Mouse (Mus musculus): ENCODE data around the gene Slco6d1. TPM values are rescaled to one million over a fixed set of nuclear protein-coding genes. Genes with fewer than 3 reads are reported as not detected.
"Not testable (repeated sequence)": the region's sequence is repeated elsewhere in the genome, so short reads cannot be mapped to it uniquely, and the experiment has no call there.

Gene Slco6d1
- total RNA-seq, 1 experiment = not detected

DNA sequence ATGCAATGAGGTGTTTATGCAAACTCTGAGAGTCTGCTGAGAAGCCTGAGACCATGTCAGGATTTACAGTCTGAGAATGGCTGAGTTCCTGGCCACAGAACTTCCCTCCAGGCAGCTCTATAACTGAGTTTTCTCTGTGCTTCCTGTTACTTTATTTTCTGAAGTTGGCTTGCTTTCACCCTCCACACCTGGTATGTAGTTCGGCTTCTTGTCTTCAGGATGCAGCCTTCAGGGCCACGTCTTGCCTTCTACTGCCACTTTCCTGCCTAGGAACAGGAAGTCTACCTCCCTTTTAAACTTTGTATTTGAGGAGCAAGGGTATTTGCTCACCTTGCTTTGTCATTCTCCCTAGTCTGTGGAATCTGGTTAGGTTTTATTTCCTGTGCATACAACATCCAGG, 58.3 kb downstream of the Slco6d1 start:
- in situ Hi-C loops (cut with MboI; ENCODE audit: low sequenced_read_pairs in 2 of 2, unreplicated experiment in 2 of 2) = no loop called here
- H3K9ac ChIP-seq (ENCODE audit: insufficient read depth, low read depth, low read length, poor library complexity, severe bottlenecking) = no peak overlapping the region
- H3K4me3 ChIP-seq (ENCODE audit: insufficient read depth in 1 of 2, low read depth in 1 of 2, low read length in 2 of 2, poor library complexity in 1 of 2, severe bottlenecking in 1 of 2) = no peak overlapping the region
- no peak for TF ChIP-seq ZNF384 (IDR thresholded peaks at IDR 0.05; ENCODE audit: low read depth, low read length)
- TF ChIP-seq HCFC1 (IDR thresholded peaks at IDR 0.05; ENCODE audit: borderline replicate concordance, insufficient read depth, low read length) = no peak
- TF ChIP-seq ZC3H11A (IDR thresholded peaks at IDR 0.05; ENCODE audit: borderline replicate concordance, low read depth, low read length) = no peak
- no peak for TF ChIP-seq MAFK (IDR thresholded peaks at IDR 0.05; ENCODE audit: insufficient read depth, low read depth, low read length)
- no peak for TF ChIP-seq CHD2 (IDR thresholded peaks at IDR 0.05; ENCODE audit: low read depth, low read length)
- no peaks in the 10 kb centered on the region for H3K36me3 ChIP-seq (ENCODE audit: control insufficient read depth, insufficient read depth, low read length, poor library complexity, severe bottlenecking)
- no peak for DNase-seq (ENCODE audit: low read depth, low spot score)
- no peaks in the 10 kb centered on the region for H3K4me1 ChIP-seq (ENCODE audit: control insufficient read depth in 2 of 2, insufficient read depth in 2 of 2, low read length in 2 of 2, poor library complexity in 1 of 2)
- H3K27ac ChIP-seq (ENCODE audit: insufficient read depth, low read depth, low read length, poor library complexity, severe bottlenecking) = no peak overlapping the region
- no peaks in the 10 kb centered on the region for H3K9me3 ChIP-seq (ENCODE audit: control insufficient read depth, insufficient read depth, low read depth, low read length)

DNA sequence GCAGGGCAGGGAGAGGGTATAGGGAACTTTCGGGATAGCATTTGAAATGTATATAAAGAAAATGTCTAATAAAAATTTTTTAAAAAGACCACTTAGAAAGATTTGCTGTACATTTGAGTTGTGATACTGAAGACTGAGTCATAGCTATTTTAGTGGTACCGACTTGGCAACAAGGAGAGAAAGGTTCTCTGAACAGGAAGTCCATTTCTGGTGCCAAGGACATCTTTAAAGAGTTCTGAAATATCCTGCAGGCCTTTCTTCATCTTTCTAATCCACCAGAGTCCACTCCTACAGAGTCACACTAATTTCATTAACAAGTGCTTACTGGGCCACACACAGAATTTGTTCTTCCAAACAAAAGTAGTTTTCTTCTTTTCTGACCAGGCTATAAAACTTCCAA, 85.1 kb downstream of the Slco6d1 start:
- TF ChIP-seq ZNF384 (IDR thresholded peaks at IDR 0.05; ENCODE audit: low read depth, low read length) (no peak), ZC3H11A (IDR thresholded peaks at IDR 0.05; ENCODE audit: borderline replicate concordance, low read depth, low read length) (no peak), MAFK (IDR thresholded peaks at IDR 0.05; ENCODE audit: insufficient read depth, low read depth, low read length) (no peak), HCFC1 (IDR thresholded peaks at IDR 0.05; ENCODE audit: borderline replicate concordance, insufficient read depth, low read length) (no peak), CHD2 (IDR thresholded peaks at IDR 0.05; ENCODE audit: low read depth, low read length) (no peak)
- Histone ChIP-seq H3K27ac (ENCODE audit: insufficient read depth, low read depth, low read length, poor library complexity, severe bottlenecking) (no peak overlapping the region), H3K36me3 (ENCODE audit: control insufficient read depth, insufficient read depth, low read length, poor library complexity, severe bottlenecking) (no peaks in the 10 kb centered on the region), H3K9me3 (ENCODE audit: control insufficient read depth, insufficient read depth, low read depth, low read length) (no peaks in the 10 kb centered on the region), H3K9ac (ENCODE audit: insufficient read depth, low read depth, low read length, poor library complexity, severe bottlenecking) (no peak overlapping the region), H3K4me1 (ENCODE audit: control insufficient read depth in 2 of 2, insufficient read depth in 2 of 2, low read length in 2 of 2, poor library complexity in 1 of 2) (no peaks in the 10 kb centered on the region), H3K4me3 (ENCODE audit: insufficient read depth in 1 of 2, low read depth in 1 of 2, low read length in 2 of 2, poor library complexity in 1 of 2, severe bottlenecking in 1 of 2) (no peak overlapping the region)
- in situ Hi-C loops (cut with MboI; ENCODE audit: low sequenced_read_pairs in 2 of 2, unreplicated experiment in 2 of 2) = no loop called here
- no peak for DNase-seq (ENCODE audit: low read depth, low spot score)

DNA sequence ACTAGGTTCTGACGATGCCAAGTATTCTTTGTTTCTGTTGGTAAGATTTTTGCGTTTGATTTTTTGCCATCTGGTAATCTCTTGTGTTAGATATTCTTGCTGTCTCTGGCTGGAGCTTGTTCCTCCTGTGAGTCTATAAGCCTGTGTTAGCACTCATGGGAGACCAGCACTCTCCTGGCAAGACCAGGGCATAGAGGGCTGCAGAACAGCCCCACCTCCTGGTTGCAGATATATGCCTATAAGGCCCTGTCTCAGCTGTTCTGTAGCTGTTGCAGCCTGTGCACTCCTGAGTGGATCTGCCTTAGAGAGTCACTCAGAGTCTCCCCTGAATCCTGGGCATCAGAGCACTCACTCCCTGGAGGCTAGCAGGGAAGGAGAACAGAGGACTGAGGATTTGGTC, 102.1 kb downstream of the Slco6d1 start:
- in situ Hi-C loops (cut with MboI; ENCODE audit: low sequenced_read_pairs in 2 of 2, unreplicated experiment in 2 of 2) = no loop called here
- H3K4me1 ChIP-seq (ENCODE audit: control insufficient read depth in 2 of 2, insufficient read depth in 2 of 2, low read length in 2 of 2, poor library complexity in 1 of 2) = no peaks in the 10 kb centered on the region
- no peak for DNase-seq (ENCODE audit: low read depth, low spot score)
- no peaks in the 10 kb centered on the region for H3K9me3 ChIP-seq (ENCODE audit: control insufficient read depth, insufficient read depth, low read depth, low read length)
- H3K27ac ChIP-seq (ENCODE audit: insufficient read depth, low read depth, low read length, poor library complexity, severe bottlenecking) = no peak overlapping the region
- no peak overlapping the region for H3K9ac ChIP-seq (ENCODE audit: insufficient read depth, low read depth, low read length, poor library complexity, severe bottlenecking)
- TF ChIP-seq ZC3H11A (IDR thresholded peaks at IDR 0.05; ENCODE audit: borderline replicate concordance, low read depth, low read length) (no peak), ZNF384 (IDR thresholded peaks at IDR 0.05; ENCODE audit: low read depth, low read length) (no peak), HCFC1 (IDR thresholded peaks at IDR 0.05; ENCODE audit: borderline replicate concordance, insufficient read depth, low read length) (no peak), CHD2 (IDR thresholded peaks at IDR 0.05; ENCODE audit: low read depth, low read length) (no peak), MAFK (IDR thresholded peaks at IDR 0.05; ENCODE audit: insufficient read depth, low read depth, low read length) (no peak)
- H3K36me3 ChIP-seq (ENCODE audit: control insufficient read depth, insufficient read depth, low read length, poor library complexity, severe bottlenecking) = no peaks in the 10 kb centered on the region
- H3K4me3 ChIP-seq (ENCODE audit: insufficient read depth in 1 of 2, low read depth in 1 of 2, low read length in 2 of 2, poor library complexity in 1 of 2, severe bottlenecking in 1 of 2) = no peak overlapping the region

DNA sequence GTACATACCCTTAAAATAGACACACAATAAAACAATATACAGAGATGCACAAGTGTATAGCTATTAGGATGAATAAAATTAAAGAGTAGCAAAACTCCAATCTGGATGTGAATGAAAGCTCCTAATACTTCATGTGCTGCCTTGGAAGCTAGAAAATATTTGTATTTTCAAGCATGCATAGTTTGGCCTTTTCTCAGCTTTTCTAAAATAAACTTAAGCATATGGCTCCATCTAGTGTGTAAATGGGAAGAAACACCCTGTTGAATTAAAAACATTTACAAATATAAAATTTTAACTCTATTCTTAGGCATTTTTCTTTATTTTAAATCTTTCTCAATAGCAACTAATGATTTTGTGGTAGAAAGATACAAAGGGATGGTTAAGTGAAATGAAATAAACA, 102.6 kb downstream of the Slco6d1 start:
- Histone ChIP-seq H3K27ac (ENCODE audit: insufficient read depth, low read depth, low read length, poor library complexity, severe bottlenecking) (no peak overlapping the region), H3K9me3 (ENCODE audit: control insufficient read depth, insufficient read depth, low read depth, low read length) (no peaks in the 10 kb centered on the region), H3K36me3 (ENCODE audit: control insufficient read depth, insufficient read depth, low read length, poor library complexity, severe bottlenecking) (no peaks in the 10 kb centered on the region), H3K4me1 (ENCODE audit: control insufficient read depth in 2 of 2, insufficient read depth in 2 of 2, low read length in 2 of 2, poor library complexity in 1 of 2) (no peaks in the 10 kb centered on the region), H3K9ac (ENCODE audit: insufficient read depth, low read depth, low read length, poor library complexity, severe bottlenecking) (no peak overlapping the region), H3K4me3 (ENCODE audit: insufficient read depth in 1 of 2, low read depth in 1 of 2, low read length in 2 of 2, poor library complexity in 1 of 2, severe bottlenecking in 1 of 2) (no peak overlapping the region)
- TF ChIP-seq CHD2 (IDR thresholded peaks at IDR 0.05; ENCODE audit: low read depth, low read length) (no peak), ZC3H11A (IDR thresholded peaks at IDR 0.05; ENCODE audit: borderline replicate concordance, low read depth, low read length) (no peak), ZNF384 (IDR thresholded peaks at IDR 0.05; ENCODE audit: low read depth, low read length) (no peak), MAFK (IDR thresholded peaks at IDR 0.05; ENCODE audit: insufficient read depth, low read depth, low read length) (no peak), HCFC1 (IDR thresholded peaks at IDR 0.05; ENCODE audit: borderline replicate concordance, insufficient read depth, low read length) (no peak)
- in situ Hi-C loops (cut with MboI; ENCODE audit: low sequenced_read_pairs in 2 of 2, unreplicated experiment in 2 of 2) = no loop called here
- DNase-seq (ENCODE audit: low read depth, low spot score) = no peak

DNA sequence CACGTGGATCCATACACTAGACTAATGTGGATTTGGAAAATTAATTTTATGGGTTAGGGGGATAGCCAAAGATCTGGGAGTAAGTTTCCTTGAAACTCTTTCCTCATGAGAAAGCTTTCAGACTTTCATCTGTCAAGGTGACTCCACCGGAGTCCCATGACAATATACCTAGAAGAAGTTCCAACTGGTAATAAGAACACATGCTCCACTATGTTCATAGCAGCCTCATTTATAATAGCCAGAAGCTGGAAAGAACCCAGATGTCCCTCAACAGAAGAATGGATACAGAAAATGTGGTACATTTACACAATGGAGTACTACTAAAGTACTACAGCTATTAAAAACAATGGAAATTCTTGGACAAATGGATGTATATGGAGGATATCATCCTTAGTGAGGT, 107.4 kb downstream of the Slco6d1 start:
- DNase-seq (ENCODE audit: low read depth, low spot score); H3K4me3 ChIP-seq (ENCODE audit: insufficient read depth in 1 of 2, low read depth in 1 of 2, low read length in 2 of 2, poor library complexity in 1 of 2, severe bottlenecking in 1 of 2); in situ Hi-C loops (cut with MboI; ENCODE audit: low sequenced_read_pairs in 2 of 2, unreplicated experiment in 2 of 2); H3K9me3 ChIP-seq (ENCODE audit: control insufficient read depth, insufficient read depth, low read depth, low read length); H3K27ac ChIP-seq (ENCODE audit: insufficient read depth, low read depth, low read length, poor library complexity, severe bottlenecking); H3K4me1 ChIP-seq (ENCODE audit: control insufficient read depth in 2 of 2, insufficient read depth in 2 of 2, low read length in 2 of 2, poor library complexity in 1 of 2); H3K36me3 ChIP-seq (ENCODE audit: control insufficient read depth, insufficient read depth, low read length, poor library complexity, severe bottlenecking); H3K9ac ChIP-seq (ENCODE audit: insufficient read depth, low read depth, low read length, poor library complexity, severe bottlenecking): not testable (repeated sequence)

All from ES-E14 (cell line).